Mouse (Mus musculus): ENCODE data around the gene Ddhd1.

The Ddhd1 gene

DNA sequence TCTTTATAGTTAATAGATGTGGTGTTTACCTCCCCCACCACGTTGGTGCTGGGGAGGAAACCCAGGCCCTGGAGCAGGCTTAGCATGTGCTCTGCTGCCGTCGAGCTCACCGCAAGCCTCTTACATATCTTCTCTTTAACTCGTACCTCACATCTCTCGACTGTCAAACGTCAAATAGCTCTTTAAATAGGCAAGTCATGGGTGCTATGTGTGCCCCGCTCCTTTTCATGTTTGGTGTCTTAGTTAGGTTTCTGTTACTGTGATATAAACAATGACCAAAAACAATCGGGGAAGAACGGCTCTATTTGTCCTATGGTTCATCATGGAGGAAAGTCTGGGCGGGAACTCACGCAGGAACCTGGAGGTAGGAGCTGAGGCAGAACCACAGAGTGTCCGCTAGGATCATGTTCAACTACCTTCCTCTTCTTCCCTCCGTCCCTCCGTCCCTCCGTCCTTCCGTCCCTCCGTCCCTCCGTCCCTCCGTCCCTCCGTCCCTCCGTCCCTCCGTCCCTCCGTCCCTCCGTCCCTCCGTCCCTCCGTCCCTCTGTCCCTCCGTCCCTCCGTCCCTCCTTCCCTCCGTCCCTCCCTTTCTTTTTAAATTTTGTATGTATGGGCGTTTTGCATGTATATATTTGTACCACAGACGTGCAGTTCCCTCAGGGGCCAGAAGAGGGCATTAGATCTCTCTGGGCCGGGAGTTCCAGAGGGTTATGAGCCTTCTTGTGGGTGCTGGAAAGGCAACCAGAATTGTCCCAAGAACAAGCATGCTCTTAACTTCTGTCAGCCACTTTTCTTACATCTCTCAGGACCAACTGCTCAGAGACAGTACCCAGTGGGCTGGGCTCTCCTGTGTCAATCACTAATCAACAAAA lies 91.6 kb downstream of the Ddhd1 start:
- peak; percentile 86 for DNase-seq

DNA sequence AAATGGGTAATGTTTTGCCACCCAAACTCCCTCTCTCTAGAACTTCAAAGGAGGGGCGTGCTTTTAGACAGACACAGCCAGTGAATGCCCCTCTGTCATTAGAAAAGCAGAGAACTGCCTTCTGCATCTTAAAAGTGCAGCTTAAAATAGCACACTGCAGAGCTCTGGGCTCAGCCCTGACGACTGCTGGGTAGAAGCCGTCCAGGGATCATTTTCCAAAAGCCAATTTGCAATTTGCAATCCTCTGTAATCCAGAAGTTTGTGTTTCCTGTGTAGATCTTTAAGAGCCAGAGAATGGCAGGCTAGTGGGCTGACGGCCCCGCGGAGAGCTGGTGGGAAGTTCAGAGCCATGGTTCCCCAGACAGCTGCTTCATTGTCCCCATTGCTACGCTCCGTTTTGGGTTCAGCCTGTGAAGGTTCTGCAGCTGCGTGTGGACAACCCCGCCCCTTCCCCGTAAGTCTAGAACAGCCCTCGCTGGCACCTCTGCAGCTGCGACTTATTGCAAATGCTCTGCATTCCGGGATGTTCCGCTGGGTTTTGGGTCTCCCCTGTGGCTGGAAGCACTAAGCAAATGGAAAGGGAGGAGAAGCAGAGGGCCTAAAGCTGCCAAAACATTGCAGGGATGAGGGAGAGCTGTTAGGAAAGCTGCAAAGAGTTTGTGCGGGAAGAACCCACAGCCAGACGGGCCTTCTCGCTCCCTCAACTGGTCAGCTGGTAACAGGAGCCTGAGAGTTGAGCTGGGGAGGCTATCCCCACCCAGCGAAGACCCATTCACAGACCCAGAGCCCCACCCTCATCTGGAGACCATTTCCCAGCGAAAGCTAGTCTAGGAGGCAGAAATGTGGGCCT lies 92.5 kb downstream of the Ddhd1 start:
- peak; percentile 47 for DNase-seq

DNA sequence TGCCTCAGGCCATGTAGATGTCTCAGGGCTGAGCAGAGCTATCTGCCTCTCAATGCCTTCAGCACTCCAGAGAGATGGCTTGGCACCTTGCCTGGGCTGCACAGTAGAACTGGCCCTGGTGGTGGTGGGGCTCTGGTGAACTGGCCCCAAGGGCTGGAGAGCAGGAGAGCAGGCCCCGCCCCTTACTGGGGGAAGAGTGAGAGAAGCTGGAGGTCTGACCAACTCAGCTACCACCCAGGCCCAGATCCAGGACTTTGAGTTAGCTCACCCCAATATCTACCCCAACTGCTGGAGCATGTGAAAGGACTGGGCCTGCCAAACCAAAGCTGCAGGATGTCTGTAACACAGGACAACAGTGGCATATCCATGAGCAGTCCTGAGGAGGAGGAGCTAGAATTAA lies 94.4 kb downstream of the Ddhd1 start:
- peak; percentile 22 for DNase-seq

DNA sequence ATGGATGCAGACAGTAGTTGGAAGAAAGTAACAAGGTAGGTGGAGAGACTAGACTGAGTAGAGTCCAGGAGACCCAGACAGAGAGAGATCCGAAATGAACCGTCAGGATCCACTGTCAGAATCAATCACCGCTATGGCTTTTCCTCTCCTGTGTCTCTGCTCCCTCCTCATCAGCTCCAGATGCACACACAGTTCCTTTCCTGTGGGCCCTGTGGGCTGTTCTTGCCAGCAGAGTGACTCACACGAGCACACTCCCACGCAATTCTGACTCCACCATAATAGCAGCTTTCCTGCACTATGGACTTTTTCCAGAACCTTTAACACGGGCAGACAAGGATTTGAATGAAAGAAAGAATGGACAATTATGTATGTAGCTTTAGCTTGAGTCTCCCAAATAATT lies 96.3 kb downstream of the Ddhd1 start:
- no peak for DNase-seq

- no peak for DNase-seq
Observed at GRCm38 (mm10) chr14:45559018-45559417, 98.9 kb downstream of the Ddhd1 start.

DNA sequence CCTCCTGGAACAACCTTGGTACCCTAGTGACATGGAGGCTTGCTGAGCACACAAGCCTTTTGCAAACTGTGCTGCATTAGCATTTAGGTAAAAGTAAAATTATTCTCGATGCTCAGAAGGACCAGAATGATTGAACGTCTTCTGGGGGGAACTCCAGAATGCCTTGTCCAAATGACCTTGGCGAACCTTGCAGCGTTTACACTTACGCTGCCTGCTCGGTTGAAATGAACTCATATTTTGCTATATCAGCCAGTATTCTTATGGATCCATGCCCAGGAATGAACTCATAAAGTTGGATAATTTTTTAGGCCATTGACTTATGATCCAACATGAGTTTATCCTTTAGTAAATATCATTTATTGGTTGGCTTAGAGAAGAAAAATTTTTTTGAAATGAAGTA lies 103.6 kb downstream of the Ddhd1 start:
- DNase-seq = no peak

DNA sequence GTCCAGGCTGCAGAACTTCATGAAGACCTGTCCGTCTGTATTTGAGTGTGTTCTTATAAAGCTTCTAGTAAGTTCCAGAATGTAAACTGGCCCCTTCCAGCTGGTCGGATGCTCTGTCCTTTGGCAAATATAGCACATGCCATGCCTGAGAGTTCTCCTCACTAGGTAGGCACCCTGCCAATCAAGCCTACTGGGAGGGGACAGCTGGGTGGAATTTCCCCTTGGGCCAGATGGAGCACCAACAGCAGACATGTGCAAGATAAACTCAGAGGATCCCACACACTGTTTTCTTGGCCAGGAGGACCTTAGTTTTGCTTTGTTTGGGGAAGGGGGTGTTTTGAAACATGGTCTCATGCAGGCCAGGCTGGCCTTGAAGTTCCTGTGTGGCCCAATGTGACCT lies 104.1 kb downstream of the Ddhd1 start:
- peak; percentile 53 for DNase-seq

- no peak for DNase-seq
Observed at GRCm38 (mm10) chr14:45552431-45552830, 105.5 kb downstream of the Ddhd1 start.

- DNase-seq = no peak
Observed at GRCm38 (mm10) chr14:45551121-45551768, 106.7 kb downstream of the Ddhd1 start.

DNA sequence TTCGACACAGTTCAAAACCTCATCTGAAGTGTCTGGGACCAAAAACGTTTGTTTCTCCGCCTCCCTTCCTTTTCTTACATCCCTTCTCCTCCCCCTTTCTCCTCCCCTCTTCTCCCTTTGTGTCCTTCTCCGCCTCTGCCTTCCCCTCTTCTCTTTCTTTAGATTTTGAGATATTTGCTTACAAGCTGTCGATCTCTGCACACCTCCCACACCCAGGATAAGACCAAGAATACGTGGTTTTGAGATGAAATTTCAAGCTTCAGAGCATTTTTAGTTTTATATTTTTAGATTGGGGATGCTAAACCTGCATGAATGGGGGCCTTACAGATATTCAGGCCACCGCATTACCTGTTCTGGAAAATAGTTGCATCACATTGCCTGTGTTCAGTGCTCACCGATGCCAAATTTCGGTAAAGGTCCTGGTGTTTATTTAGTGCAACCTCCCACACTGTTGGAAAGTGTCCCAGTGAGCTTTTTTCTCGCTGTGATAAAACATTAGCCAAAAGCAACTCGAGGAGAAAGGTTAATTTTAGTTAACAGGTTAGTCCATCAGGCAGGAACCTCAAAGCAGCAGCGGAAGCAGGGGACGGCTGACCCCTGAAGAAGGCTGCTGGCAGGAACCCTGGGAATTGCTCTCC lies 107.8 kb downstream of the Ddhd1 start:
- peak; percentile 64 for DNase-seq

GRCm38 (mm10) chr14:45548118-45548517 lies 109.8 kb downstream of the Ddhd1 start:
- DNase-seq = no peak

GRCm38 (mm10) chr14:45544905-45545304 lies 113.0 kb downstream of the Ddhd1 start:
- DNase-seq = no peak

- DNase-seq = no peak
Observed at GRCm38 (mm10) chr14:45544026-45544425, 113.9 kb downstream of the Ddhd1 start.

DNA sequence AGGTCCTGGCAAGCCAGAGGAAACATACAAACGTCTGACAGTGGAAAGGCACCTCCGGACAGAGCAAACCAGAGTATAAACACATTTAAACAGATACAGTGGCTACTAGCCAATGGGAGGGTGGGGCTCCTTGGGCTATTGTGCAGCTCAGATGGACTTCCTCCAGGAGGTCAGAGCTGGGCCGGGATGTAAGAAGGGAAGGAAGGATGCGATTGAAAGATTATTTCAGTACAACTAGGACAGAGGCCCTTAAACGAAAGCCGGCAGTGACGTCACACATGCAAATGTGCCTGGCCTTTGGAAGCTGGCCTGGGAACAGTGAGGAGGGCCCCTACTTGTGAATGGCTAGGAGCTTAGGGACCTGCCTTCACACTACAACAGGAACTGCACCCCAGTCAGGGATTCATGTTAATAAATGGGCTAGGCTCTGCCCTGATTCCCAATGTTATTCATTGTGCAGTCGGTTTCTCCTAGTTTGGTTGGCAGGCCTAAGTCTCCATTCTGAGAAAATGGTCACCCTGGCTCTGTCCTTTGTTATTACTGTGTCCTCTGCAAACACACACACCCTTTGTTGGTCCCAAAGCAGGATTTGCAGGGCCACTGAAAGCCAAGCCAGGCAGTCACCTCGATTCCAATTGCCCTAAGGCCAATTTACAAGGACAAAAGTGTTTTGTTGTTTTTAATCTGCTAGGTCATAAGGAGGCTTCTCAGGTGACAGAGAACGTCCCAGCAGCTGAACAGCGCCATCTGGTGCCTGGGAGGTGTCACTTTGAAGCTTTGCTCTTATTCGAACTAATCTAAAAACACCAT lies 118.1 kb downstream of the Ddhd1 start:
- peak; percentile 96 for DNase-seq

Measured in lung, postnatal 36 days (tissue).